In genomic region chr11:76894240-76894639, GRCm38 (mm10) we compare ENCODE assay signal across 9 mouse cellular contexts. TPM values are rescaled to one million over a fixed set of nuclear protein-coding genes. Genes with fewer than 3 reads are reported as not detected.
DNase-seq lines count a peak whose midpoint lies in the region; ATAC-seq and TF ChIP-seq lines count a peak whose summit lies in the region.
"Had no signal": no experiment of that assay in that cellular context is flagged by ENCODE, and none has a peak within 500 bp of the region (broad histone marks: within the 10 kb centered on the region; RNA-seq: fewer than 3 reads in every experiment).

No protein-coding gene starts in this region.

- TF ChIP-seq EP300 in stomach, postnatal 0 days (optimal IDR thresholded peaks at IDR 0.05), result no peak

- peak; percentile 96 for TF ChIP-seq CTCF in stomach, postnatal 0 days (IDR thresholded peaks at IDR 0.05; ENCODE audit: low read depth)

- H3K9ac ChIP-seq in stomach, postnatal 0 days (ENCODE audit: low read length), result no peak overlapping the region

- H3K4me1 ChIP-seq in heart, embryonic 10.5 days, result peaks cover 26% of the 10 kb centered on the region
- peaks cover 9% of the 10 kb centered on the region; the same call in 1 of the 2 replicates for H3K4me1 ChIP-seq in stomach, postnatal 0 days (replicated peaks; ENCODE audit: control insufficient read depth, insufficient read depth)

- H3K36me3 ChIP-seq in heart, embryonic 10.5 days, result no peaks in the 10 kb centered on the region
- no peaks in the 10 kb centered on the region for H3K36me3 ChIP-seq in stomach, postnatal 0 days (ENCODE audit: control insufficient read depth, insufficient read depth, low read length)

- no peaks in the 10 kb centered on the region for H3K27me3 ChIP-seq in heart, embryonic 10.5 days (ENCODE audit: insufficient read depth, poor library complexity, severe bottlenecking)
- no peaks in the 10 kb centered on the region for H3K27me3 ChIP-seq in stomach, postnatal 0 days (ENCODE audit: control insufficient read depth, insufficient read depth, low read length)

- DNase-seq in left cerebral cortex, adult 18-20 months (ENCODE audit: low spot score in 2 of 2), result peak; percentile 19 to 34
- DNase-seq in left cerebral cortex, adult 11 months (ENCODE audit: low spot score), result no peak
- DNase-seq in T-cell, adult 2 months (ENCODE audit: low spot score), result peak; percentile 6
- DNase-seq in cerebellum, postnatal 10 days, result peak; percentile 83
- DNase-seq in heart, embryonic 10.5 days (ENCODE audit: low spot score), result peak; percentile 84
- peak; percentile 82 for DNase-seq in kidney, postnatal 10 days
- peak; percentile 76 for DNase-seq in lung, postnatal 25 days (ENCODE audit: low spot score)
- DNase-seq in stomach, postnatal 0 days (ENCODE audit: low spot score), result peak; percentile 73

- no peaks in the 10 kb centered on the region for H3K9me3 ChIP-seq in heart, embryonic 10.5 days
- H3K9me3 ChIP-seq in stomach, postnatal 0 days (ENCODE audit: control insufficient read depth, low read length), result no peaks in the 10 kb centered on the region

- WGBS in heart, embryonic 10.5 days, result 22% methylated on average over 5 of the region's 5 CpGs
- WGBS in stomach, postnatal 0 days, result 29% methylated on average over 5 of the region's 5 CpGs

- ATAC-seq in stomach, postnatal 0 days (ENCODE audit: low FRiP score, low TSS enrichment), result peak; percentile 65

- no peak overlapping the region for H3K4me2 ChIP-seq in stomach, postnatal 0 days (replicated peaks; ENCODE audit: low read depth)

- H3K27ac ChIP-seq in heart, embryonic 10.5 days, result peak overlapping the region; percentile 67; the same call in 1 of the 2 replicates
- no peak overlapping the region for H3K27ac ChIP-seq in stomach, postnatal 0 days (replicated peaks)

- 0 out of 2 replicates have a peak overlapping the region, but pooled peaks have one; percentile 3 for H3K4me3 ChIP-seq in heart, embryonic 10.5 days
- no peak overlapping the region for H3K4me3 ChIP-seq in stomach, postnatal 0 days (ENCODE audit: low read depth, low read length)
- H3K4me3 ChIP-seq: myocyte had no signal

RNA-seq across cellular contexts. Expression of gene Tmigd1, which starts 7.7 kb away (rescaled TPM):
- not detected for total RNA-seq in left cerebral cortex, adult 18-20 months (2021)
- 0.40 TPM in 1 of 2 replicates, not detected in the other for polyA plus RNA-seq in heart, embryonic 10.5 days (2016; fragmentation: Nextera tagmentation; extraction: Ambion mirVana)
- polyA plus RNA-seq in stomach, postnatal 0 days (2015; fragmentation: Nextera tagmentation; extraction: Ambion mirVana), result 1.7 and 1.9 TPM in 2 replicates
- polyA plus RNA-seq: myocyte had no signal

RNA-seq across cellular contexts. Expression of gene Blmh, which starts 30.4 kb away (rescaled TPM):
- 10 to 100 TPM; 58.8 to 60.7 TPM for total RNA-seq in left cerebral cortex, adult 18-20 months (2021)
- 128 and 152 TPM in 2 replicates for polyA plus RNA-seq in heart, embryonic 10.5 days (2016; fragmentation: Nextera tagmentation; extraction: Ambion mirVana)
- 118 TPM in 2 replicates for polyA plus RNA-seq in stomach, postnatal 0 days (2015; fragmentation: Nextera tagmentation; extraction: Ambion mirVana)

RNA-seq across cellular contexts. Expression of gene Cpd, which starts 47.4 kb away (rescaled TPM):
- total RNA-seq in left cerebral cortex, adult 18-20 months (2021), result 10 to 100 TPM; 51.7 to 54.2 TPM
- polyA plus RNA-seq in heart, embryonic 10.5 days (2016; fragmentation: Nextera tagmentation; extraction: Ambion mirVana), result 11.6 and 14.1 TPM in 2 replicates
- 15.9 and 16.1 TPM in 2 replicates for polyA plus RNA-seq in stomach, postnatal 0 days (2015; fragmentation: Nextera tagmentation; extraction: Ambion mirVana)
